Mouse (Mus musculus) liver, embryonic 14.5 days (tissue): Measurements from ENCODE around the gene Gm49366. TPM values are rescaled to one million over a fixed set of nuclear protein-coding genes. Genes with fewer than 3 reads are reported as not detected.
A peak's percentile ranks its signal among the peaks of the same experiment; 100 is the strongest.
"Not testable (repeated sequence)": the region's sequence is repeated elsewhere in the genome, so short reads cannot be mapped to it uniquely, and the experiment has no call there.

Experiments used
- ATAC-seq: fragments of 200-750 bp; cut with Nextera tagmentation; 2 replicates; pipeline ENCODE4 v1.8.0; 2017; ENCODE audit warnings: moderate number of reproducible peaks, mild to moderate bottlenecking, moderate library complexity; ENCODE audit not compliant: insufficient read depth
- DNase-seq, 3 experiments: peaks; one replicate each; pipeline ENCODE4 v3.0.0-alpha.2; 2012 to 2013; ENCODE audit warnings: low read depth in 3 of 3, low spot score in 3 of 3
- H3K27ac ChIP-seq: fragments of 300-500 bp; sonication (generic); 2 replicates; pipeline ENCODE4 v1.5.1; 2014; ENCODE audit warnings: moderate library complexity, mild to moderate bottlenecking, control low read depth, inconsistent platforms
- H3K27me3 ChIP-seq: fragments of 300-500 bp; sonication (generic); 2 replicates; pipeline ENCODE4 v1.6.1; 2014; ENCODE audit warnings: mild to moderate bottlenecking, low read length, moderate library complexity; ENCODE audit not compliant: control insufficient read depth, insufficient read depth
- H3K36me3 ChIP-seq: fragments of 300-500 bp; sonication (generic); replicated peaks from 2 replicates; pipeline ENCODE4 v1.6.1; 2014; ENCODE audit warnings: low read depth; ENCODE audit not compliant: control insufficient read depth, insufficient read depth
- H3K4me1 ChIP-seq, 2 experiments: fragments of 200-500 bp in 1 of 2; fragments of 300-500 bp in 1 of 2; sonication (generic) in 1 of 2; replicated peaks; 2 replicates each; pipeline ENCODE4 v1.6.1; 2012 to 2014; ENCODE audit warnings: antibody characterized with exemption in 1 of 2, inconsistent platforms in 1 of 2, low read length in 1 of 2; ENCODE audit not compliant: control insufficient read depth in 2 of 2, insufficient read depth in 2 of 2
- H3K4me2 ChIP-seq: fragments of 300-500 bp; sonication (generic); 2 replicates; pipeline ENCODE4 v1.6.1; 2014; ENCODE audit warnings: low read depth, mild to moderate bottlenecking, control low read depth, moderate library complexity
- H3K4me3 ChIP-seq, 2 experiments: fragments of 200-500 bp in 1 of 2; fragments of 300-500 bp in 1 of 2; sonication (generic) in 1 of 2; 2 replicates each; pipeline ENCODE4 v1.5.1; 2012 to 2014; ENCODE audit warnings: low read depth in 2 of 2, low read length in 2 of 2, mild to moderate bottlenecking in 2 of 2, control low read depth in 1 of 2, inconsistent platforms in 1 of 2, moderate library complexity in 1 of 2; ENCODE audit not compliant: insufficient read depth in 1 of 2
- H3K9ac ChIP-seq: fragments of 300-500 bp; sonication (generic); replicated peaks from 2 replicates; pipeline ENCODE4 v1.6.1; 2014; ENCODE audit warnings: mild to moderate bottlenecking, control low read depth, moderate library complexity
- H3K9me3 ChIP-seq: fragments of 300-500 bp; sonication (generic); 2 replicates; pipeline ENCODE4 v1.6.1; 2016; ENCODE audit warnings: low read length, mixed read lengths; ENCODE audit not compliant: control insufficient read depth
- CTCF ChIP-seq: IDR thresholded peaks from 2 replicates; pipeline ENCODE4 v1.5.1; 2016; ENCODE audit warnings: antibody characterized with exemption, low read depth, control low read depth
- EP300 ChIP-seq: IDR thresholded peaks from 2 replicates; pipeline ENCODE4 v1.6.1; 2016; ENCODE audit warnings: antibody characterized with exemption, low read depth
- WGBS: fragments of 180-500 bp; shearing (Covaris S2); extraction: QIAGEN DNeasy Blood & Tissue Kit; methylation state at CpG from one replicate; pipeline ENCODE4 v1.1.7; 2014; ENCODE audit not compliant: insufficient replicate concordance; 5-methylcytosine and 5-hydroxymethylcytosine counted together
- polyA plus RNA-seq, 2 experiments: library from polyadenylated mRNA; depleted of rRNA in 1 of 2; stranded (reverse) in 1 of 2; unstranded in 1 of 2; fragments of >200 nt; fragmentation: Nextera tagmentation in 1 of 2; extraction: Ambion mirVana in 1 of 2; gene quantifications; 2 replicates each; pipeline versions ENCODE4 v1.2.1 to v1.2.3; 2012 to 2014

Gene Gm49366
- polyA plus RNA-seq, 2 experiments, result not detected

- H3K4me1 ChIP-seq, result peaks cover 0 to 8% of the 10 kb centered on the region in 2 experiments; a peak in 2 of 4 replicates
Measured at GRCm38 (mm10) chr12:84023052-84023745, 15.5 kb upstream of the Gm49366 start.

GRCm38 (mm10) chr12:84025888-84026287 is 12.8 kb upstream of the Gm49366 start:
- no peaks in the 10 kb centered on the region for H3K9me3 ChIP-seq
- H3K36me3 ChIP-seq, result no peaks in the 10 kb centered on the region
- TF ChIP-seq EP300 (no peak), CTCF (no peak)
- ATAC-seq (no peak), DNase-seq (no peak)
- no peak overlapping the region for H3K27ac ChIP-seq
- H3K9ac ChIP-seq, result no peak overlapping the region
- H3K4me3 ChIP-seq, result no peak overlapping the region
- H3K27me3 ChIP-seq, result no peaks in the 10 kb centered on the region
- WGBS, result 74% methylated on average over 7 of the region's 7 CpGs
- H3K4me2 ChIP-seq, result no peak overlapping the region
- peaks cover 0 to 8% of the 10 kb centered on the region in 2 experiments; a peak in 2 of 4 replicates for H3K4me1 ChIP-seq

More at GRCm38 (mm10) chr12:84023052-84023745, 15.5 kb upstream of the Gm49366 start:
- Histone ChIP-seq H3K27me3 (no peaks in the 10 kb centered on the region), H3K9me3 (no peaks in the 10 kb centered on the region), H3K4me2 (no peak overlapping the region), H3K9ac (no peak overlapping the region), H3K27ac (no peak overlapping the region), H3K36me3 (no peaks in the 10 kb centered on the region), H3K4me3 (no peak overlapping the region)
- DNase-seq (no peak), ATAC-seq (no peak)
- 56% methylated on average over 9 of the region's 9 CpGs for WGBS
- no peak for TF ChIP-seq CTCF
- TF ChIP-seq EP300, result no peak

- H3K36me3 ChIP-seq, H3K4me3 ChIP-seq, H3K9me3 ChIP-seq, ATAC-seq, H3K4me1 ChIP-seq, H3K27ac ChIP-seq, H3K27me3 ChIP-seq, DNase-seq, H3K4me2 ChIP-seq, H3K9ac ChIP-seq: not testable (repeated sequence)
- WGBS, result 42% methylated on average over 3 of the region's 3 CpGs
Measured at GRCm38 (mm10) chr12:84028328-84028727, 10.4 kb upstream of the Gm49366 start.

- not testable (repeated sequence) for H3K9me3 ChIP-seq, H3K4me1 ChIP-seq, H3K4me2 ChIP-seq, H3K36me3 ChIP-seq, H3K27me3 ChIP-seq, ATAC-seq, DNase-seq, H3K4me3 ChIP-seq, H3K27ac ChIP-seq, H3K9ac ChIP-seq
- WGBS, result 93% methylated on average over 1 of the region's 1 CpGs
Measured at GRCm38 (mm10) chr12:84029043-84029442, 9.7 kb upstream of the Gm49366 start.

- Histone ChIP-seq H3K36me3 (no peaks in the 10 kb centered on the region), H3K27me3 (no peaks in the 10 kb centered on the region), H3K9ac (no peak overlapping the region), H3K4me3 (no peak overlapping the region), H3K4me2 (no peak overlapping the region), H3K9me3 (no peaks in the 10 kb centered on the region), H3K4me1 (peaks cover 0 to 2% of the 10 kb centered on the region in 2 experiments; a peak in 2 of 4 replicates), H3K27ac (no peak overlapping the region)
- TF ChIP-seq CTCF, result peak; percentile 88
- no peak for TF ChIP-seq EP300
- ATAC-seq, result peak; percentile 50; the same call in 1 of the 2 replicates
- DNase-seq, result peak in 1 of 3 experiments; percentile 46
- 46% methylated on average over 4 of the region's 4 CpGs for WGBS
Measured at GRCm38 (mm10) chr12:84030659-84031332, 7.9 kb upstream of the Gm49366 start.
